Mouse (Mus musculus) left cerebral cortex, postnatal 10 days (tissue): ENCODE results near the gene Gm20388. TPM values are rescaled to one million over a fixed set of nuclear protein-coding genes. Genes with fewer than 3 reads are reported as not detected.

Experiments used
- DNase-seq, 2 experiments: peaks; one replicate each; pipeline ENCODE4 v3.0.0; 2021 to 2022; ENCODE audit warnings: low spot score in 2 of 2, mixed read lengths in 1 of 2; ENCODE audit errors: extremely low spot score in 1 of 2
- intact Hi-C: fragments of 180-260 bp; cut with DNase I; formaldehyde crosslinking; loops from one replicate; pipeline ENCODE4 v1.15.1; 2025
- total RNA-seq, 2 experiments: library from RNA; stranded (reverse); gene quantifications; 2 replicates each; pipeline ENCODE4 v1.2.3; 2021

Gm20388 gene
- total RNA-seq, 2 experiments from 2014 or later = 4.4 to 9.0 TPM

- intact Hi-C loops = no loop called here
- no peak for DNase-seq
These were observed 2808.3 kb downstream of the Gm20388 start for GRCm38 (mm10) chr8:122718711-122719499.

DNA sequence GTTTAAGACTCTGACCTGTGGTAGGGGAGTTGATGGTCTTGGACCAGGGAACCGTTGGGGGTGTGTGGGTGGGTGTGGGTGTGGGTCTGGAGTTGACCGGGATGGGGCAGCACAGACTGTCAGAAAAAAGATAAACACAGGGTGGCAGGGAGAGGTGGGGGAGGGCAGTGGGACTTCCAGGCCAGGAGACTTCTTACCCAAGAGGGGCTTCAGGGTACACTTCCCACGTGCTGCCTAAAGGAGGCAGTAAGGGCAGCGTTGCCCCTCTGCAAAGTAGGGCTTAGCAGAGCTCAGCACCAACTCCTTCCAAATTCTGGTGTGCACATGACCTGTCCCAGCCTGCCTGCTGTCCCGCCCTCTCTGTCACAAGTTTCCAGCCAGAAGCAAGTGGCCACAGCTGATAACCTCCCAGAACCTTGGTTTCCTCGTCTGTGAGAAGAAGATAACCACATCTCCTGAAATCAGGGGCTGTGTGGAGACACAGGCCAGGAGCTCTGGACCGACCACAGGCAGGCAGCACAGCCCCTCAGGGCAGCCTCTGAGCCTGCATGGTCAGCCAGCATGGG lies 2808.9 kb downstream of the Gm20388 start:
- DNase-seq = no peak
- intact Hi-C loops = loop anchor here (5.0 kb wide), 1 partner anchor 42 kb away; no protein-coding TSS in a partner anchor

GRCm38 (mm10) chr8:122720070-122720729 lies 2809.6 kb downstream of the Gm20388 start:
- DNase-seq = peak in 1 of 2 experiments; percentile 59
- intact Hi-C loops = loop anchor here (5.0 kb wide), 1 partner anchor 43 kb away; no protein-coding TSS in a partner anchor

DNA sequence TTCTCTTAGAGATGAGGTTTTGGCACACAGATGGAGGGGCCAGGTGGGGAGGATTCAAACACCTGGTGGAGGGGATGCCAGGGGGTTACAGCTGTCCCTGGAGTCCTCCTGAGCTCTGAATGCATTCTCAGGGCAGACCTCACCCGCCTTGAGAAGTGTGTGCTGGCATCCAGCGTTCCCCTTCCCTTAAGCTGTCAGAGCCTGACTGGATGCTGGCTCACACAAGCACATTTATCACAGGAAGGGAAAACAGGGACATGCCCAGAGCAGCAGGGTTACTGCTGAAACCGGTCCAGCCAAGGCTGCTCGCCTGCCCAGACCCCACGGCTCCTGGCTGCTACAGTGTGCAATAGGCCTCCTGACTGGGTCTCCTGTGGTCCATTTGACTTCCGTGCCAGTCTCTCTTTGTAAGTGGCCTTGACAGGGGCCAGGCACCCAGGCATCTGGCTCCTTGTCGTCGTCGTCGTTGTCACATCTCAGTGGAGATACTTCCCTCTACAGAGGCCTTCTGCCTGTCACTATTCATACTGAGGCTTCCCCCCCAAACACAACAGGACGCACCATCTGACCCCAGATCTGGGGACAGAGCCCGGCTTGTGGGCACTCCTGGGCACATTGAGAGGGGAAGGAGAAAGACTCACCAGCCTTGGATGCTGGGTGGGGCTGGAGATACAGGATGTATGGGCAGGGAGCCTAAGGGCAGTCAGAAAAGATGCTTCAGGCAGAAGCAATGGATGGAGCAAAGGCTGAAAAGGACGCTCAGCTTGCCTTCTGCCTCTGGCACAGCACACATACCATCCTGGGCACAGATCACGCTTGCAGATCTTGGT lies 2810.4 kb downstream of the Gm20388 start:
- peak in 1 of 2 experiments; percentile 34 for DNase-seq
- intact Hi-C loops = loop anchor here (5.0 kb wide), 1 partner anchor 44 kb away; no protein-coding TSS in a partner anchor

DNA sequence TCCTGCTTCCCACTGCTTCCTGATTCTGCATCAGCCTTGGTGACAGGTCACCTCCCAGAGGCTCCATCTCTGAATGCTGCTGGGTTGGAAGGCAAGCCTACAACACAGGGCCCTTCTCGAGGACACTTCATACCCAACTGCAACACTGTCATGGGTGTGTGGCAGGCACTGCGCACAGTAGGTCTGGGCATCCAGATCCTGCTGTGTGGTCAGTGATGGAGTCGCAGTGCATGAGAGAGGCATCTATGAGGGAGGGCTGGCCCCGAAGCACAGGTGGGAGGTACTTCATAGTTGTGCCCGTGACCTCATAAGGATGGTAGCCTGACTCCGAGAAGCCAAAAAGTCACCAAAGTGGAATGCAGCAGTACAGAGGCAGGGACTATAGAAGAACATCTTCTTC lies 2814.5 kb downstream of the Gm20388 start:
- intact Hi-C loops = no loop called here

GRCm38 (mm10) chr8:122726789-122727188 lies 2816.1 kb downstream of the Gm20388 start:
- no peak for DNase-seq
- intact Hi-C loops = no loop called here

More for the DNA sequence above, 2814.5 kb downstream of the Gm20388 start:
- no peak for DNase-seq

DNA sequence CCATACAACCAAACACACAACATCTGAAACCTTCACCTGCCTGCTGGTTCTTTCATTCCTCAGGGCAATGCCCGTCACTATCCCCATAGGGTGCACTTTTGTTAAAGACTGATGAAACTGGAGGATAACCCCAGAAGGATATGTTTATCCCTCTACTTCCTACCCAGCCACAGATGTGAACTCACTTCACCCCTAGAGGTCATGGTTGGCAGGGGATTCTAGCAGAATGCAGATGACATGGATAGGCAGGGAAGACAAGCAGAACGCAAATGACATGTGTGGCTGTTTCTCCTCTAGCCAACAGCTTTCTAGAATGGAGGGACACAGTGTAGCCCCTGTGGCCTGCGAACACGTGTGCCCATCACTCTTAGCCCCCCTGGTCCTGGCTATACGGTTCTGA lies 2816.8 kb downstream of the Gm20388 start:
- intact Hi-C loops = no loop called here
- no peak for DNase-seq

DNA sequence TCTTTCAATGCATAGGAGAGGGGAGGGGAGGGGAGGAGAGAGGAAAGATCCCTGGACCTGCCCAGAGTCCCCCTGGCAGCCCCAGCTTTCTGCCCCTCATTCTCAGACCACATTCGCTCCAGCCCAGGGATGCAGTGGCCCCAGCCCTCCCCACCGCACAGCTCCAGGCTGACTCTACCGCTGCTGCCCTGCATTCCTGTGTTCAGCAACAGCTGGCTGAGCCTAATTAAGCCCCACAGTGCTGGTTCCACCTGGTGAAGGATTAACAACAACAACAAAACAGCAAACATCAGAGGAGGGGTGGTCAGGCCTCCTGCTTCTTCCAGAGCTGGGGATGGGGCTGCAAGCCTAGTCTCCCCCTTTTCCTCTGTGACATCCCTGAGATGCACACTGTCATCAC lies 2818.0 kb downstream of the Gm20388 start:
- intact Hi-C loops = no loop called here
- no peak for DNase-seq

GRCm38 (mm10) chr8:122735110-122735509 lies 2824.5 kb downstream of the Gm20388 start:
- no peak for DNase-seq
- intact Hi-C loops = no loop called here

DNA sequence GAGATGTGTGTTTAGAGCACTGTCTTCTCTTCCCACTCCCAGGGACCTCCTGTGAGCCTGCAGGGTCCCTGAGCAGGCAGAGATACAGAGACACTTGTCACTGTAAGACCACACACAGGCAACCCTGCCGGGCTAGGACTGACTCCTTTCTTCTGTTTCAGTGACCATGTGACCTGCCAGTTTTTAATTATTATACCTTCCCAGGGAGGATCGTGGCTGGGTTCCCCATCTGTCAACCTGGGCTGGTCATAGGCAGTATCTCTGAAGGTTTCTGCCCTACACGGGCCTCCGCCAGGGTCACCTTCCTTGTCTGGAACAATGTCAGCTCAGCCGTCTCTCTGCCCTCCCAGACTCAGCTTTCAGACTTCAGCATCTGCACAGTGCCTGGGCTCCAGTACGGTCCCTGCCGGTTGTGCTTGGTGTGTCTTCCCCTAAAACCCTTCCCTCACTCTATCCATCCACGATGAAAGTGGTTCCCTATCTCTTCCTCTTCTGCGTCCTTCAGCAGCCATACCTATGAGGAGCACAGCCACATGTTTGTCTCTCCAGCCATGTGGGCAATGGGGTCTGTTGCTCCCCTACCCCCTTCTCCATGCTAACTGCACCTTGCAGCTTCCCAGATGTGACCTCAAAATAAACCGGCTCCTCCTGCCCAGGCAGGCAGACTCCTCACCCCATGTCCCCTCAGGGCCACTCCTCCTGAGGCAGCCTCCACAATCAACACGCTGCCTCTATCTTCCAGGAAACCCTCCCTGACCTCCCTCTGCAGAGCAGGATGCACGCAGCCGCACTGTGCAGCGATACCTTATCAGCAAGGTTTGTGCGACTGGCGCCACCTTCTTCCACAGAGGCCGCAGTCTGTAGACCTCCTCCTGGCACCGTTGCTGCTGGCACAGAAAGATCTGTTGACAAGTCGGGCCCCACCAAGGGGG lies 2825.2 kb downstream of the Gm20388 start:
- DNase-seq = no peak
- intact Hi-C loops = no loop called here

GRCm38 (mm10) chr8:122736623-122737022 lies 2826.0 kb downstream of the Gm20388 start:
- no peak for DNase-seq
- intact Hi-C loops = no loop called here

DNA sequence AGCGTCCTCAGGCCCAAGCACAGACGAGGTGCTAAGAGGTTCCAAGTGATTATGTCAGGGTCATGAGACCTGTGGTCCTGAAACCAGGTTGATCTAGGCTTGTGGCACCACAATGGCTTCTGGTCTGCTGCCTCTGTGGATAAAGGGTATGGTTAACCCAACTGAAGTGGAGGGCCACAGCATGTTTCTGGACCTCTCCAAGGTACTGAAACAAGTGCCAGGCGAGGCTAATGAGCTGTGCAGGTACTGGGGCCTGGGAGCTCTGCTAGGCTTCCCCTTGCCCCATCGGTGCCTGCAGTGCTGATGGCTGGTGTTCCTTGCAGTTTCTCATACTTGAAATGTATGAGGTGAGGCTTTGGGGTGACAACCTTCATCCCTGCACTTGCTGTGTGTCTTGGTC lies 2826.4 kb downstream of the Gm20388 start:
- intact Hi-C loops = no loop called here
- no peak for DNase-seq

- intact Hi-C loops = no loop called here
- DNase-seq = no peak
These were observed 2827.2 kb downstream of the Gm20388 start for GRCm38 (mm10) chr8:122737886-122738285.

- intact Hi-C loops = no loop called here
- DNase-seq = peak in 1 of 2 experiments; percentile 55
These were observed 2828.6 kb downstream of the Gm20388 start for GRCm38 (mm10) chr8:122739102-122739725.

DNA sequence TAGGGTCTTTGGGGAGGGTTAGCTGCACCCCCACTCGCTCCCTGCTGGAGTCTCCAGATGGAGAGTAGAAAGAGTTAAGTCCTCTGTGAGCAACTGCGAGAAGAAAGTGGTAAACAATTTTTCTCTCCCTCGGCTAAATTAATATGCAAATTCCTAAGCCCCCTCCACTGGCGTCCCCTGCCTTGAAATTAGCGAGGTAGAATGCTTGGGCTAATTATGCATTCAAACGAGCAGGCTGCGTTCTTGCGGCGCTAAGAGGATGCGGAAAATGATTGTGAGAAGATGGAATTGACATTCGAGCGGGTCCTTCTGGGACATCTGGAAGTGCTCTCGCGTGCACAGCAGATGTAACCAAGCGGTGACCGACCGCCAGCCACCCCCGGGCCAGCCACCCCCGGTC lies 2831.8 kb downstream of the Gm20388 start:
- intact Hi-C loops = no loop called here
- no peak for DNase-seq

- no peak for DNase-seq
- intact Hi-C loops = no loop called here
These were observed 2834.5 kb downstream of the Gm20388 start for GRCm38 (mm10) chr8:122745022-122745749.

DNA sequence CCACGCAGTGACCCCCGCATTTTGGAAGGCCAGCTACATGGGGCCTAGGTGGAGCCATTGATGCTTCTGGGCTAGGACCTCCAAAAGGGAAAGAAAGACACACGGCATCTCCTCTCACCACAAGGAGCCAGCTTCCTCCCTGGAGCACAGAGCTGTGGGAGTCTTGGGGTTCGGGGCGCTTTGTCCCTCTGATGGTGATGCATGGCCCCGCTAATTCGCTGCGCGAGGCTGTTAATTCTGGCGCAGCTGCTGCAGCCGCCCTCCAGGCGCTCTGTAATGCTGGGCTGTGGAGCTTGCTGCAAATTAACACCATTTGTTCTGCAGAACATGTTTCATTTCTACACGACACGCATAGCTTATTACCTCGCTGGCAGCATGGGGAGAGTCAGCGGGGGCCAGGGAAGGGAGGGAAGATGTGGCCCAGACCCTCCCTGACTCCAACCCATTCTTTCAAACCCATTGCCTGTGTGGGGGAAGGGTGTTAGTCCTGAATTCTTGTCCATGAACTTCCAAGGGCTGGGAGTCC lies 2835.2 kb downstream of the Gm20388 start:
- DNase-seq = no peak
- intact Hi-C loops = no loop called here
